Mouse (Mus musculus) hindbrain, embryonic 11.5 days (tissue): ENCODE measurements around the gene Hist1h2bf. TPM values are rescaled to one million over a fixed set of nuclear protein-coding genes. Genes with fewer than 3 reads are reported as not detected.
A peak's percentile ranks its signal among the peaks of the same experiment; 100 is the strongest.
"Not testable (repeated sequence)": the region's sequence is repeated elsewhere in the genome, so short reads cannot be mapped to it uniquely, and the experiment has no call there.

Source experiments
- ATAC-seq: fragments of 200-750 bp; cut with Nextera tagmentation; 2 replicates; pipeline ENCODE4 v1.8.0; 2017; ENCODE audit warnings: mild to moderate bottlenecking, moderate TSS enrichment, moderate library complexity; ENCODE audit not compliant: low FRiP score
- DNase-seq: peaks from one replicate; pipeline ENCODE4 v3.0.0-alpha.2; 2015; ENCODE audit warnings: low spot score
- H3K27ac ChIP-seq: fragments of 300-500 bp; sonication (generic); 2 replicates; pipeline ENCODE4 v1.5.1; 2014; ENCODE audit warnings: mild to moderate bottlenecking, low read depth, low read length
- H3K27me3 ChIP-seq: fragments of 300-500 bp; sonication (generic); 2 replicates; pipeline ENCODE4 v1.6.1; 2014; ENCODE audit warnings: mild to moderate bottlenecking, low read length, moderate library complexity, mixed read lengths; ENCODE audit not compliant: control insufficient read depth, insufficient read depth
- H3K36me3 ChIP-seq: fragments of 300-500 bp; sonication (generic); 2 replicates; pipeline ENCODE4 v1.6.1; 2014; ENCODE audit warnings: mild to moderate bottlenecking, low read length, moderate library complexity, mixed read lengths; ENCODE audit not compliant: control insufficient read depth, insufficient read depth
- H3K4me1 ChIP-seq: fragments of 300-500 bp; sonication (generic); replicated peaks from 2 replicates; pipeline ENCODE4 v1.6.1; 2014; ENCODE audit warnings: low read length, mixed read lengths; ENCODE audit not compliant: control insufficient read depth, insufficient read depth
- H3K4me2 ChIP-seq: fragments of 300-500 bp; sonication (generic); replicated peaks from 2 replicates; pipeline ENCODE4 v1.6.1; 2014; ENCODE audit warnings: mild to moderate bottlenecking, low read depth, low read length
- H3K4me3 ChIP-seq: fragments of 300-500 bp; sonication (generic); 2 replicates; pipeline ENCODE4 v1.5.1; 2014; ENCODE audit warnings: low read depth, low read length
- H3K9ac ChIP-seq: fragments of 300-500 bp; sonication (generic); 2 replicates; pipeline ENCODE4 v1.6.1; 2014; ENCODE audit warnings: low read depth, low read length
- H3K9me3 ChIP-seq: fragments of 300-500 bp; sonication (generic); 2 replicates; pipeline ENCODE4 v1.6.1; 2016; ENCODE audit warnings: low read length; ENCODE audit not compliant: control insufficient read depth
- WGBS: fragments of 180-500 bp; shearing (Covaris S2); extraction: QIAGEN DNeasy Blood & Tissue Kit; methylation state at CpG from one replicate; pipeline ENCODE4 v1.1.7; 2014; 5-methylcytosine and 5-hydroxymethylcytosine counted together
- polyA plus RNA-seq: library from polyadenylated mRNA; unstranded; fragments of >200 nt; fragmentation: Nextera tagmentation; extraction: Ambion mirVana; gene quantifications from 2 replicates; pipeline ENCODE4 v1.2.1, GENCODE M21; 2014

The Hist1h2bf gene
- polyA plus RNA-seq, 1 experiment from 2014 or later: 1.5 TPM

- Histone ChIP-seq H3K4me3 (peak within 1 kb of the TSS; percentile 40), H3K4me2 (peak within 1 kb of the TSS; percentile 67), H3K9ac (peak within 1 kb of the TSS; percentile 64), H3K27ac (peak within 1 kb of the TSS; percentile 86)
- H3K36me3 ChIP-seq, H3K27me3 ChIP-seq, H3K4me1 ChIP-seq, H3K9me3 ChIP-seq: not testable (repeated sequence)
- WGBS: under 1% methylated on average over 24 of the region's 42 CpGs
- ATAC-seq (peak; percentile 93), DNase-seq (peak; percentile 77)
Measured at GRCm38 (mm10) chr13:23542999-23543607, 30.9 kb downstream of the Hist1h2bf start, which contains the start of gene Hist1h2bh. TSS of gene Hist1h2bh (minus strand) at chr13:23543392.

GRCm38 (mm10) chr13:23542225-23542980, 31.6 kb downstream of the Hist1h2bf start:
- WGBS: 9% methylated on average over 3 of the region's 3 CpGs
- H3K27ac ChIP-seq: peak overlapping the region; percentile 74
- not testable (repeated sequence) for H3K9me3 ChIP-seq, H3K36me3 ChIP-seq, H3K27me3 ChIP-seq, ATAC-seq, H3K4me1 ChIP-seq
- H3K4me3 ChIP-seq: peak overlapping the region; percentile 40
- peak; percentile 39 for DNase-seq
- peak overlapping the region; percentile 57 for H3K4me2 ChIP-seq
- peak overlapping the region; percentile 64 for H3K9ac ChIP-seq

DNA sequence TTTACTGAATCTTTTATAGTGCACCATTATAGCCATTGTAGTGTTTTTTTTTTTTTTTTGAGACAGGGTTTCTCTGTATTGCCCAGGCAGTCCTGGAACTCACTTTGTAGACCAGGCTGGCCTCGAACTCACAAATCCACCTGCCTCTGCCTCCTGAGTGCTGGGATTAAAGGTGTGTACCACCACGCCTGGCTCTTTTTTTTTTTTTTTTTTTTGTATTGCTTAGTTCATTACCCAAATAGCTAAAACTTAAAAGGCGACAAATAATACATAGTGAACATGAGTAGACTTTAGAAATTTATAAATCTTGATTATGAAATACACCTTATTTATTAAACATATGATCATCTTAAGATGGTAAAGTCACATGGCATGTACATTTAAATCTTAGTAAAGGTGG, 32.5 kb downstream of the Hist1h2bf start:
- no peak overlapping the region for H3K27ac ChIP-seq
- H3K4me3 ChIP-seq: no peak overlapping the region
- no peak for ATAC-seq
- H3K36me3 ChIP-seq: no peaks in the 10 kb centered on the region
- DNase-seq: no peak
- H3K9ac ChIP-seq: no peak overlapping the region
- 95% methylated on average over 3 of the region's 3 CpGs for WGBS
- H3K4me1 ChIP-seq: 0 out of 2 replicates have a peak, but pooled peaks cover 2% of the 10 kb centered on the region
- no peaks in the 10 kb centered on the region for H3K9me3 ChIP-seq
- no peak overlapping the region for H3K4me2 ChIP-seq
- no peaks in the 10 kb centered on the region for H3K27me3 ChIP-seq

DNA sequence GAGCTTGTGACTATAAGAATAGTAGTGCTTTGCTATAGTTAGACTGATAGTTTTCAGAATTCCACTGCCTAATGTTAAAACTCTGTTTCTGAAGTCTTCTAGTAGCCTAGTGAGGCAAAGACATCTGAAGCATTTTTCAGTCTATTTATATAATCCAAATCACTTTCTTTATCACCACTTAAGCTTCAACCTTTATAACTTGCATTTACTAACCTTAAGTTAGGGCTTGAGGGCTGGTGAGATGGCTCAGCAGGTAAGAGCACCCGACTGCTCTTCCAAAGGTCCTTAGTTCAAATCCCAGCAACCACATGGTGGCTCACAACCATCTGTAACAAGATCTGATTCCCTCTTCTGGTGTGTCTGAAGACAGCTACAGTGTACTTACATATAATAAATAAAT, 34.2 kb downstream of the Hist1h2bf start:
- not testable (repeated sequence) for H3K4me1 ChIP-seq, ATAC-seq, H3K4me2 ChIP-seq, H3K36me3 ChIP-seq, DNase-seq, H3K27me3 ChIP-seq, H3K4me3 ChIP-seq, H3K27ac ChIP-seq, H3K9ac ChIP-seq, H3K9me3 ChIP-seq
- WGBS: 76% methylated on average over 1 of the region's 1 CpGs

- ATAC-seq: no peak
- no peaks in the 10 kb centered on the region for H3K27me3 ChIP-seq
- no peak overlapping the region for H3K4me2 ChIP-seq
- no peak for DNase-seq
- H3K9me3 ChIP-seq: no peaks in the 10 kb centered on the region
- 0 out of 2 replicates have a peak, but pooled peaks cover 4% of the 10 kb centered on the region for H3K4me1 ChIP-seq
- no peak overlapping the region for H3K9ac ChIP-seq
- no peak overlapping the region for H3K27ac ChIP-seq
- no peak overlapping the region for H3K4me3 ChIP-seq
- no peaks in the 10 kb centered on the region for H3K36me3 ChIP-seq
- 72% methylated on average over 5 of the region's 5 CpGs for WGBS
Measured at GRCm38 (mm10) chr13:23538249-23538648, 35.7 kb downstream of the Hist1h2bf start.

DNA sequence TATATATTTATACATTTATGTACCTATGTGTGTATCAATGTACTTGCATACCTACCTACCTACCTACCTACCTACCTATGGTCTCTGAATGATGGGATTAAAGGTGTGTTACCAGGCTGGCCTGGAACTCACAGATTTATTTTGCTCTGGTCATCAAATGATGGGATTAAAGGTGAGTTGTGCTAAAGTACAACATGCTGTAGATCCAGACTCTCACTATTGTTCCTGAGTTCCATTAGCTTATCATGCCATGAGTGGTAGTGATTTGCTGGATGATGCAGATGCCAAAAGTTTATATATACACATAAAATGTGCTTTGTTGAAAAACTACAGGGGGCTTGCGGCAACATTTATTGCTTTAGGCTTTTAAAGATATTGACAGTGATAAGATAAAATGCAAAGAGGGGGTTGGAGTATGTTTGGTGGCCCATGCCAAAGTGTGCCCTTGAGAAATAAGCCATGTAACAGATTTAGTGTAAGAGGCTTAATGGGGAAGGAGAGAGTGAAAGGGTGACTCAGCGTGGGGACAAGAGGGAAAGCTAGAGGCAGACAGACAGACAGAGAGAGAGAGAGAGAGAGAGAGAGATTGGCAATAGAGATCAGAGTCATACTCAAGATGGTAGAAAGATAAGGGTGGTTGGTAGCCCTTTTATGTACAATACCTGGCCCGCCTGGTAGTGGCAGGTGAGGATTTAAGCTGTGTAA, 36.8 kb downstream of the Hist1h2bf start:
- no peak overlapping the region for H3K27ac ChIP-seq
- peak overlapping the region; percentile 43; the same call in 1 of the 2 replicates for H3K4me3 ChIP-seq
- no peaks in the 10 kb centered on the region for H3K36me3 ChIP-seq
- no peak overlapping the region for H3K9ac ChIP-seq
- 87% methylated on average over 3 of the region's 3 CpGs for WGBS
- H3K4me2 ChIP-seq: peak overlapping the region; percentile 67; the same call in 1 of the 2 replicates
- H3K4me1 ChIP-seq: peaks cover 8% of the 10 kb centered on the region; the same call in 1 of the 2 replicates
- no peaks in the 10 kb centered on the region for H3K27me3 ChIP-seq
- no peaks in the 10 kb centered on the region for H3K9me3 ChIP-seq
- ATAC-seq (no peak), DNase-seq (no peak)

- peak overlapping the region; percentile 31 for H3K9ac ChIP-seq
- peak overlapping the region; percentile 67 for H3K4me2 ChIP-seq
- peaks cover 8% of the 10 kb centered on the region; the same call in 1 of the 2 replicates for H3K4me1 ChIP-seq
- DNase-seq: peak; percentile 40
- H3K27me3 ChIP-seq: no peaks in the 10 kb centered on the region
- no peak for ATAC-seq
- peak overlapping the region; percentile 43 for H3K4me3 ChIP-seq
- 25% methylated on average over 7 of the region's 7 CpGs for WGBS
- peak overlapping the region; percentile 82 for H3K27ac ChIP-seq
- no peaks in the 10 kb centered on the region for H3K9me3 ChIP-seq
- no peaks in the 10 kb centered on the region for H3K36me3 ChIP-seq
Measured at GRCm38 (mm10) chr13:23536076-23536822, 37.7 kb downstream of the Hist1h2bf start.
